Mouse (Mus musculus) megakaryocyte, embryonic 14.5 days (primary cell): ENCODE data around the gene Samd4b. TPM values are rescaled to one million over a fixed set of nuclear protein-coding genes. Genes with fewer than 3 reads are reported as not detected.

ENCODE experiments used
- H3K27me3 ChIP-seq: replicated peaks from 2 replicates; pipeline ENCODE3; 2012; ENCODE audit warnings: inconsistent platforms
- H3K36me3 ChIP-seq: replicated peaks from 2 replicates; pipeline ENCODE3; 2012; ENCODE audit warnings: low read length, inconsistent platforms, mixed read lengths
- H3K4me1 ChIP-seq: 2 replicates; pipeline ENCODE4 v1.6.1; 2012; ENCODE audit warnings: inconsistent platforms
- H3K4me3 ChIP-seq: replicated peaks from 2 replicates; pipeline ENCODE3; 2012; ENCODE audit warnings: moderate library complexity, mild to moderate bottlenecking, inconsistent platforms
- H3K9me3 ChIP-seq: 2 replicates; pipeline ENCODE4 v1.6.1; 2012; ENCODE audit warnings: inconsistent platforms
- FLI1 ChIP-seq: IDR thresholded peaks from 2 replicates; pipeline ENCODE4 v1.6.1; 2012; ENCODE audit warnings: low read length, inconsistent platforms, mixed read lengths
- GATA1 ChIP-seq: IDR thresholded peaks from 3 replicates; pipeline ENCODE4 v1.6.1; 2012; ENCODE audit warnings: mixed read lengths, low read length, inconsistent platforms, borderline replicate concordance
- polyA plus RNA-seq: library from polyadenylated mRNA; stranded (reverse); fragments of >175 nt; gene quantifications from 2 replicates; pipeline ENCODE4 v1.2.3, GENCODE M21; 2012; ENCODE audit warnings: low replicate concordance; ENCODE audit not compliant: insufficient read depth

The Samd4b gene
- polyA plus RNA-seq, 1 experiment: 125 TPM

DNA sequence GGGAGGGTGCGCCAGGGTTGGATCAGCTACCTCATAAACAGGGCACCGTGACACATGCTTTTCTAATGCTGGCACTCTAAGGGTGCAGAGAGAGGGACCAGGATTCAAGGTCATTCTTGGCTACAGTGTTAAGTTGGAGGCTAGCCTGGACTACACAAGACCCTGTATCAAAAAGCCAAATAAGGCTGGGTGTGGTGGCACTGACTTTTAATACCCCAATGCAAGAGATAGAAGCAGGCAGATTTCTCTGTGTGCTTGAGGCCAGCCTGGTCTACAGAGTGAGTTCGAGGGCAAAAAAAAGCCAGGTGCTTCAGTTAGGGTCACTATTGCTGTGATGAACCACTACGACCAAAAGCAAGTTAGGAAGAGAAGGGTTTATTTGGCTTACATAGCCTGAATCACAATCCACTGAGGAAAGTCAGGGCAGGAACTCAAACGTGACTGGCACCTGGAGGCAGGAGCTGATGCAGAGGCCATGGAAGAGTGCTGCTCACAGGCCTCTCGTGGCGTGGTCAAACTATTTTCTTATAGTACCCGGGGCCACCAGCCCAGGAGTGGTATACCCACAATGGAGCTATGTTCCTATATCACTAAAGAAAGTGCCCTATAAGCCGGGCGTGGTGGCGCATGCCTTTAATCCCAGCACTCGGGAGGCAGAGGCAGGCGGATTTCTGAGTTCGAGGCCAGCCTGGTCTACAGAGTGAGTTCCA is 156.0 kb downstream of the Samd4b start:
- TF ChIP-seq FLI1 (no peak), GATA1 (no peak)
- H3K27me3 ChIP-seq: no peaks in the 10 kb centered on the region

DNA sequence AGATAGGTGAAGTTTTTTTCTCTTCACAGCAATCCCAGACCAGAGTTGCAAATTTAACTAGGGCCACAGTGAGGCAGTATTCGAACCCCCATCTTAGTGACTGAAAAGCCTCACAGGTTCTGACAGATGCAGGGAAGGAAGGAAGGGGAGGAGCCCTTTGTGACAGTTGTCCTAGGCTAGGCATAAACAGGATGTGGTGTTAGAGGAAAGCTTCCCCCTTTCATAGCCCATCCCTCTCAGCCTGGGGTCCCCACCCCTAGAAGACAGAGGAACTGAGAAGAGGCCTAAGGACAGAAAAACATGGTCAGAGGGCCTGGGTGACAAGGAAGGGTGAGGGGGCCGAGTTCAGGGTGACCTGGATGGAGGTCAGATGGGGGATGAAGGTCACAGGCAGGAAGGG is 157.2 kb downstream of the Samd4b start:
- peaks cover 82% of the 10 kb centered on the region for H3K4me1 ChIP-seq
- no peaks in the 10 kb centered on the region for H3K9me3 ChIP-seq
- no peak for TF ChIP-seq FLI1
- H3K36me3 ChIP-seq: peaks cover 21% of the 10 kb centered on the region
- H3K4me3 ChIP-seq: peak overlapping the region; percentile 90
- H3K27me3 ChIP-seq: no peaks in the 10 kb centered on the region

More for the DNA sequence above, 156.0 kb downstream of the Samd4b start:
- peaks cover 84% of the 10 kb centered on the region for H3K4me1 ChIP-seq
- no peaks in the 10 kb centered on the region for H3K9me3 ChIP-seq
- H3K36me3 ChIP-seq: peaks cover 30% of the 10 kb centered on the region
- H3K4me3 ChIP-seq: peak overlapping the region; percentile 85

DNA sequence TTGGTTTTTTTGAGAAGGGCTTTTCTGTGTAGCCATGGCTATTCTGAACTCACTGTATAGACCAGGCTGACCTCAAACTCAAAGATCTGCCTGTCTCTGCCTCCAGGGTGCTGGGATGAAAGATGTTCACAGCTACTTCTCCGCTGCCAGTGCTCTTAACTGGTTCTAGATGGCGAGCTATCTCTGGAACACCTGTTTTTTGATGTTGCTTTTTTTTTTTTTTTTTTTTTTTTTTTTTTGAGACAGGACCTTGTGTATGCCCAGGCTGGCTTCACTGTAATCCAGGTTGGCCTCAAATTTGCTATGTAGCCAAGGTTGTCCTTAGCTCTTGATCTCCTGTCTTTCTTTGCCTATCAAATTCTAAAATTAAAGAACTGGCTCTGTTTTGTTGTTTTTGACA is 159.2 kb downstream of the Samd4b start:
- Histone ChIP-seq H3K4me1 (peaks cover 83% of the 10 kb centered on the region), H3K4me3 (no peak overlapping the region)

GRCm38 (mm10) chr7:28437964-28438363 is 160.0 kb downstream of the Samd4b start:
- H3K4me3 ChIP-seq: no peak overlapping the region
- H3K36me3 ChIP-seq: peaks cover 5% of the 10 kb centered on the region
- no peaks in the 10 kb centered on the region for H3K27me3 ChIP-seq
- TF ChIP-seq FLI1 (no peak), GATA1 (no peak)
- H3K9me3 ChIP-seq: no peaks in the 10 kb centered on the region
- peaks cover 83% of the 10 kb centered on the region for H3K4me1 ChIP-seq

More for the DNA sequence above, 159.2 kb downstream of the Samd4b start:
- Histone ChIP-seq H3K36me3 (peaks cover 1% of the 10 kb centered on the region), H3K27me3 (no peaks in the 10 kb centered on the region), H3K9me3 (no peaks in the 10 kb centered on the region)
- TF ChIP-seq FLI1 (no peak), GATA1 (no peak)

GRCm38 (mm10) chr7:28436932-28437570 is 160.9 kb downstream of the Samd4b start, which contains the start of gene Gmfg:
TSS of gene Gmfg (plus strand) at chr7:28437447.
- H3K4me3 ChIP-seq: peak within 1 kb of the TSS; percentile 95
- no peaks in the 10 kb centered on the region for H3K27me3 ChIP-seq
- H3K9me3 ChIP-seq: no peaks in the 10 kb centered on the region
- peaks cover 85% of the 10 kb centered on the region for H3K4me1 ChIP-seq
- peaks cover 14% of the 10 kb centered on the region for H3K36me3 ChIP-seq
- no peak for TF ChIP-seq FLI1
- no peak for TF ChIP-seq GATA1

- Histone ChIP-seq H3K36me3 (peaks cover 20% of the 10 kb centered on the region), H3K27me3 (no peaks in the 10 kb centered on the region), H3K9me3 (no peaks in the 10 kb centered on the region), H3K4me1 (peaks cover 85% of the 10 kb centered on the region), H3K4me3 (peak overlapping the region; percentile 95)
- no peak for TF ChIP-seq GATA1
- TF ChIP-seq FLI1: no peak
These were observed 161.6 kb downstream of the Samd4b start for GRCm38 (mm10) chr7:28436271-28436904.

DNA sequence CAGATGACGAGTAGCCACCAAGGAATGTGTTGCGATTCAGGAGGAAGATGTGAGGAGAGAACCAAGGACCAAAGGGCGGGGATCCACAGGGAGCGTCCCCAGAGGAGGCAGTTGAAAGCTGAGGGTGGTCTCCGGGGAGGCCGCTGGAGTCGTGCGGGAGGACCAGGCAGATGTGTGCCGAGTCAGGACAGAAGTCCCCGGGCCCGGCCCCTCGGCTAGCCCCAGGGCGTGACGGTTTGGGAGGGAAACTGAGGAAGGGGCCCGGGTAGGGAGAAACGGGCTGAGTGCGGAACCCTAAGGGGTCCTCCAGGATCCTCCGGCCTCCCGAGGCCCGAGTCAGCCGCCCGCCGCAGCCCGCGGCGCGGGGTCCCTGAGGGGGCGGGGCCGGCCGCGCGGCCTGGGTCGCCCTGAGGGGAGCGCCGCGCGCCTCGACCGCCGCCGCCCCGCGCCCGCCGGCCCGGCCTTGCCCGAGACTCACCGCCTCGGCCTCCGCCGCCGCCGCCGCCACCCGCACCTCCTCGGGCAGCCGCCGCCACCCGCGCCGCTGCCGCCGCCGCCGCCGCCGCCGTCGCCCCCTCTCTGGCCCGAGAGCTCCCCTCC is 162.2 kb downstream of the Samd4b start:
- H3K9me3 ChIP-seq: no peaks in the 10 kb centered on the region
- peak overlapping the region; percentile 95 for H3K4me3 ChIP-seq
- no peaks in the 10 kb centered on the region for H3K27me3 ChIP-seq
- peaks cover 85% of the 10 kb centered on the region for H3K4me1 ChIP-seq
- TF ChIP-seq FLI1 (no peak), GATA1 (no peak)
- H3K36me3 ChIP-seq: peaks cover 23% of the 10 kb centered on the region

DNA sequence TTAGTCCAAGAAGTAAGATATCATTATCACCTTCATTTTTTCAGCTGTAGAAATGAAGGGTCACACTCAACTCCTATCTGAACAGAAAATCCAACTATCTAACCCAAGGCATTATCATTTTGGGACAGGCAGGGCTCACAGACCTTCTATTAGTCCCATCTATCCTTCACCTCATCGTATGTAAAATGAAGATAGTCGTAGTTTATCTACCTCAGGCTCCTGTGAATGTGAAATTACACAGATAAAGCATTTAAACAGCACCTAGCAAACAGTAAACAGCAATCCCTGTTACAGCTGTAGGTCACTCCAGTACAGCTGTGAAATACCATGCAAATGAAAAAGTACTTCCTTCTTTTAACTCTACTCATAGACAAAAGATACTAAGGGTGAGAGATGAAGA is 165.7 kb downstream of the Samd4b start:
- Histone ChIP-seq H3K4me1 (peaks cover 77% of the 10 kb centered on the region), H3K9me3 (no peaks in the 10 kb centered on the region), H3K27me3 (no peaks in the 10 kb centered on the region), H3K4me3 (no peak overlapping the region), H3K36me3 (peaks cover 44% of the 10 kb centered on the region)
- no peak for TF ChIP-seq FLI1
- no peak for TF ChIP-seq GATA1

GRCm38 (mm10) chr7:28430512-28430911 is 167.4 kb downstream of the Samd4b start:
- H3K4me3 ChIP-seq: peak overlapping the region; percentile 34
- peaks cover 75% of the 10 kb centered on the region for H3K4me1 ChIP-seq
- peaks cover 52% of the 10 kb centered on the region for H3K36me3 ChIP-seq
- H3K9me3 ChIP-seq: no peaks in the 10 kb centered on the region
- TF ChIP-seq FLI1 (no peak), GATA1 (no peak)
- H3K27me3 ChIP-seq: no peaks in the 10 kb centered on the region
